Mouse (Mus musculus) heart, adult 2 months (tissue): Measurements from ENCODE around the gene Setd7.

ENCODE experiments used
- CTCF ChIP-seq: fragments of 200-600 bp; IDR thresholded peaks from 2 replicates; pipeline ENCODE4 v1.8.1; 2022; ENCODE audit warnings: antibody characterized with exemption, mild to moderate bottlenecking, moderate library complexity
- POLR2A ChIP-seq: fragments of 200-500 bp; IDR thresholded peaks from 2 replicates; pipeline ENCODE4 v1.6.1; 2011; ENCODE audit warnings: mild to moderate bottlenecking, low read depth, low read length, control low read depth; ENCODE audit not compliant: insufficient read depth

- no peak for TF ChIP-seq CTCF
- TF ChIP-seq POLR2A: no peak
Measured at GRCm38 (mm10) chr3:51548987-51549579, 11.6 kb downstream of the Setd7 start.
